Mouse (Mus musculus) liver, adult 2 months (tissue): ENCODE results near the gene Chn1.
"Not testable (repeated sequence)": the region's sequence is repeated elsewhere in the genome, so short reads cannot be mapped to it uniquely, and the experiment has no call there.

Experiments
- CTCF ChIP-seq: fragments of 200-500 bp; IDR thresholded peaks from 2 replicates; pipeline ENCODE4 v1.5.1; 2011; ENCODE audit warnings: low read depth, low read length, control low read depth
- POLR2A ChIP-seq: fragments of 200-500 bp; IDR thresholded peaks from 2 replicates; pipeline ENCODE4 v1.6.1; 2011; ENCODE audit warnings: low read length, control low read depth; ENCODE audit not compliant: insufficient read depth; ENCODE audit errors: extremely low read depth

- TF ChIP-seq POLR2A, CTCF: not testable (repeated sequence)
Observed at GRCm38 (mm10) chr2:73800127-73800526, 25.0 kb upstream of the Chn1 start.
